Mouse (Mus musculus) lung, adult 18-20 months (tissue): ENCODE results near the gene Cep19.

Experiments used
- DNase-seq, 2 experiments: peaks; one replicate each; pipeline ENCODE4 v3.0.0; 2022; ENCODE audit warnings: mixed read lengths in 2 of 2

Cep19 gene

GRCm38 (mm10) chr16:32153976-32154375 is 54.4 kb downstream of the Cep19 start:
- DNase-seq: no peak

- DNase-seq: no peak
Measured at GRCm38 (mm10) chr16:32154437-32154836, 54.8 kb downstream of the Cep19 start.

GRCm38 (mm10) chr16:32156719-32157118 is 57.1 kb downstream of the Cep19 start:
- no peak for DNase-seq

- DNase-seq: no peak
Measured at GRCm38 (mm10) chr16:32157369-32157768, 57.8 kb downstream of the Cep19 start.
